Mouse (Mus musculus) lung, adult 2 months (tissue): ENCODE measurements around the gene Xkr8. TPM values are rescaled to one million over a fixed set of nuclear protein-coding genes. Genes with fewer than 3 reads are reported as not detected.
"Not testable (repeated sequence)": the region's sequence is repeated elsewhere in the genome, so short reads cannot be mapped to it uniquely, and the experiment has no call there.

Experiments used
- DNase-seq: peaks from one replicate; pipeline ENCODE4 v3.0.0; 2022
- H3K4me1 ChIP-seq: fragments of 200-500 bp; 2 replicates; pipeline ENCODE4 v1.6.1; 2011; ENCODE audit warnings: low read length; ENCODE audit not compliant: control insufficient read depth, insufficient read depth
- H3K4me3 ChIP-seq: fragments of 200-500 bp; replicated peaks from 2 replicates; pipeline ENCODE3; 2011; ENCODE audit warnings: low read depth, mild to moderate bottlenecking, control low read depth, low read length; ENCODE audit errors: extremely low read depth
- CTCF ChIP-seq: fragments of 200-500 bp; IDR thresholded peaks from 2 replicates; pipeline ENCODE4 v1.5.1; 2011; ENCODE audit warnings: mild to moderate bottlenecking, low read length, control low read depth; ENCODE audit not compliant: insufficient read depth
- POLR2A ChIP-seq: fragments of 200-500 bp; IDR thresholded peaks from 2 replicates; pipeline ENCODE4 v1.6.1; 2011; ENCODE audit warnings: low read depth, mild to moderate bottlenecking, control low read depth, low read length, borderline replicate concordance; ENCODE audit errors: extremely low read depth
- WGBS: fragments of 180-500 bp; shearing (Covaris S2); methylation state at CpG from one replicate; pipeline ENCODE4 v1.1.7; 2018; 5-methylcytosine and 5-hydroxymethylcytosine counted together
- polyA plus RNA-seq: library from polyadenylated mRNA; depleted of rRNA; stranded (reverse); fragments of >200 nt; gene quantifications from 2 replicates; pipeline ENCODE4 v1.2.3, GENCODE M21; 2012; rRNA removed

The Xkr8 gene
- 8.7 and 10.4 TPM in 2 replicates for polyA plus RNA-seq

DNA sequence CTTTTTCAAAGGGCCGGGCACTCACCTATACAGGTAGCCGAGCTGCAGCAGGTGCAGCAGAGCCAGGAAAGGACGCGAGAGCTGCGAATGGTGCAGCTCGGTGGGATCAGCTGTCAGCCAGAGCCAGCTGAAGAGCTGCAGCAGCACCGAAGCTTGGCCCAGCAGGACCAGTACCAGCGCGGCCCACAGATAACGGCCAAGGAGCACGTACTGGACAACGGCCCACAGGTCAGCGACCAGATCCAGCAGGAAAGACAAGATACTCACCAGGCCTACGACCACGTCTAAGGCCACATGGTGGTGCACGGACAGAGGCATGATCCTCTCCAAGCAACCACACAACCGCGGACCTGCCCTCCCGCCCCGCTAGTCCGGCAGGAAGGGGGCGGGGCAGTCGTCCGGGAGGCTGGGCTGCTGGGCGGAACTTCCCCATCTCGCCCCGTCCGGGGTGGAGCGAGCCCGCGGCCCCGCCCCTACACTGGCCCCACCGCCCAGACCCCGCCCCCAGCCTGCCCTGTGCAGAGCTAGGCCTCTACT lies at the start of gene Xkr8:
Xkr8 (minus strand) TSS at position 399 of the 537 bp plus-strand sequence.
- WGBS = under 1% methylated on average over 34 of the region's 34 CpGs
- TF ChIP-seq POLR2A (peak; percentile 75; the same call in 1 of the 2 replicates), CTCF (peak; percentile 29; the same call in 1 of the 2 replicates)
- H3K4me3 ChIP-seq = peak within 1 kb of the TSS; percentile 89
- no peaks in the 10 kb centered on the region for H3K4me1 ChIP-seq
- peak; percentile 89 for DNase-seq

DNA sequence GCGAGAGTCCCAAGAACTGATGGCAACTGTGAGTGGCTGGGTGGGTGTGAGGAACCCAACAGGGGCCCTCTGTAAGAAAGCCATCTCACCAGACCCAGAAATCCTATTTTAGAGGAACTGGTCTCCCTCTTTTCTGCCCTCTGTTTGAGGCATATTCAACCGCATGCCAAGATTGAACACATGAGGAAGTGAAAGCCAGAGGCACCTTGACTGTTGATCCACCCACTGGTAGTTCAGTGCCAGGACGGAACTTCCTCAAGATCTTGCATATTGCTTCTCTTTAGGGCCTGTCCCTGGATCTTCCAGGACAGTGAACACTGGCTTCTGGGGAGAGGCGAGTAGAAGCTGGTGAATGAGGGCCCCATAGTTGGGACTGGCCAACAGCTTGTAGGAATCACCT lies 47.9 kb upstream of the Xkr8 start:
- no peak for TF ChIP-seq POLR2A
- no peak for TF ChIP-seq CTCF
- no peak for DNase-seq
- WGBS = 77% methylated on average over 4 of the region's 4 CpGs
- Histone ChIP-seq H3K4me3 (no peak overlapping the region), H3K4me1 (no peaks in the 10 kb centered on the region)

DNA sequence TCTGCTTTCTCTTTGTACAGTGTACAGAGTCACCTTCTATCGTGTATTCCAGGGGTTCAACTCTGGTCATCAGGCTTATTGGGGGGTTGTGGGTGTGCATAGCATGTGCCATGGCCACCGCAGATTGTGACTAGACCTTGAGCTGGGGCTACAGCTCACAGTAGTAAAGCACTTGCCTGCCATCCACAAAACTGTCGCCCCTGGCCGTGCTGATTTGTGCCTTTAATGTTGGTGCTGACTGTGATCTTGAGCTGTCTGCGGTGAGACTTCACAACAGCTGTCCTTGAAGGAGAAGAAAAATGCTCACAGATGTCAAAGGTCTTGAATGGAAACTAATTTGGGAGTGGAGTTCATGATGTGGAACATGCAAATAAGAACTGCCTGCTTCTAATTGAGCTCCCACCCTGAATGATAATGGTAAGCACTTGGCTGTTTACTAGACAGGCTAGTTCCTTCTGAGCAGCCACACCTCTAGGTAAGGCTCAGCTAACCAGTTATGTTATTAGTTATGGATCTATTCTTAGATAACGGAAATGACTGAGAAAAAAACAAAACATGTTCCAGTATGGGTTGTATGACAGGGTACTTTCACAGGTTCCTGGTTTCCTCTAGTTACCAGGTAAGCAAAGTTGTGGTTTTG lies 46.3 kb upstream of the Xkr8 start:
- no peak overlapping the region for H3K4me3 ChIP-seq
- WGBS = 92% methylated on average over 6 of the region's 6 CpGs
- no peaks in the 10 kb centered on the region for H3K4me1 ChIP-seq
- no peak for DNase-seq
- TF ChIP-seq POLR2A = no peak
- no peak for TF ChIP-seq CTCF

DNA sequence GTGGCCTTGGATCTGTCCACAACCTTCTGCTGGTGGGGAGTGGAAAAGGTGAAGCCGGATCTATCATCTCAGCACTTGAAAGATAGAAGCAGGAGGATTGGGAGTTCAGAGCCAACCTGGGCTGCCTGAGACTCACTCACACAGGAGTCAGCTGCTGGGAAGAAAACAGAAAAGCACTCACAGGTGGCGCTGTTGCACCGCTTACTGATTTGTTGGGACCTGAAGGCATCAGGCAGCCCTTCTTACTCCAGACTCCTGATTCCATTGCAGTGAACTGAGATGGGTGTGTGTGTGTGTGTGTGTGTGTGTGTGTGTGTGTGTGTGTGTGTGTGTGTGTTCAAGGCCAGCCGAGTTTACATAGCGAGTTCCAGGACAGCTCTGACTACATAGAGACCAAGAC lies 44.4 kb upstream of the Xkr8 start:
- peak; percentile 63 for DNase-seq

DNA sequence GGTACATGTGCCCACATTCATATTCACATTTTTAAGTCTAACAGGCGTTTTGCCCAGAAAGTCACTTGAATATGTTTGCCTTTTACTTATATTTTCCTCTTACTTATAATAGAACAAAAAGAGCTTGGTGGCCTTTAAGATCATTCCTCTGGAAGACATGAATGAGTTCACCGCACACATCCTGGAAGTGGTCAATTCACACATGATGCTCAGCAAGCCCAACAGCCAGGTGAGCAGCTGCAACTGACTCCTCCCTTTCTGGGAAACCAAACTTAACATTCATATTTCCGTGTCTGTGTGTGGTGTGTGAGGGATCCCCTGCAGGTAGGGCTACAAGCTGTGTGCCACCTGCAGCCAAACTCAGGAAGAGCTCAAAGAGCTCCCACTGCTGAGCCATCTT lies 42.6 kb upstream of the Xkr8 start:
- Histone ChIP-seq H3K4me1 (no peaks in the 10 kb centered on the region), H3K4me3 (no peak overlapping the region)
- TF ChIP-seq CTCF (no peak), POLR2A (no peak)
- 79% methylated on average over 3 of the region's 3 CpGs for WGBS
- DNase-seq = no peak

More for the DNA sequence above, 44.4 kb upstream of the Xkr8 start:
- Histone ChIP-seq H3K4me3 (no peak overlapping the region), H3K4me1 (no peaks in the 10 kb centered on the region)
- TF ChIP-seq POLR2A = no peak
- TF ChIP-seq CTCF = peak; percentile 72
- WGBS = 81% methylated on average over 5 of the region's 5 CpGs

DNA sequence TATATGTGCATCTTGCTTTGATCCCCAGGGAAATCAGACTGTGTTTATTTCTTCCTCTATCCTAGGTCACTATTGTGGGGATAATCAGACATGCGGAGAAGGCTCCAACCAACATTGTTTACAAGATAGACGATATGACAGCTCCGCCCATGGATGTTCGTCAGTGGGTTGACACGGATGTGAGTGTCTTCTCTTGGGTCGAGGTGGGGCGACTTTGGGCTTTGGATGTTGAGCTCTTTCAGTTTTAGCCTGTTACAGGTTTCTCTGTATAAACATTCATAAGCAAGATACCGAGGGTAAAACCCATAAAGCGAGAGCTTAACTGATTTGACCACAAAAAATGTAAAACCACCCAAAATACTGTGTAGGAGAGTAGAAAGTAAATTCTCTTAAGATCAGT lies 39.4 kb upstream of the Xkr8 start:
- Histone ChIP-seq H3K4me1 (no peaks in the 10 kb centered on the region), H3K4me3 (no peak overlapping the region)
- no peak for DNase-seq
- WGBS = 65% methylated on average over 9 of the region's 9 CpGs
- TF ChIP-seq POLR2A (no peak), CTCF (no peak)

DNA sequence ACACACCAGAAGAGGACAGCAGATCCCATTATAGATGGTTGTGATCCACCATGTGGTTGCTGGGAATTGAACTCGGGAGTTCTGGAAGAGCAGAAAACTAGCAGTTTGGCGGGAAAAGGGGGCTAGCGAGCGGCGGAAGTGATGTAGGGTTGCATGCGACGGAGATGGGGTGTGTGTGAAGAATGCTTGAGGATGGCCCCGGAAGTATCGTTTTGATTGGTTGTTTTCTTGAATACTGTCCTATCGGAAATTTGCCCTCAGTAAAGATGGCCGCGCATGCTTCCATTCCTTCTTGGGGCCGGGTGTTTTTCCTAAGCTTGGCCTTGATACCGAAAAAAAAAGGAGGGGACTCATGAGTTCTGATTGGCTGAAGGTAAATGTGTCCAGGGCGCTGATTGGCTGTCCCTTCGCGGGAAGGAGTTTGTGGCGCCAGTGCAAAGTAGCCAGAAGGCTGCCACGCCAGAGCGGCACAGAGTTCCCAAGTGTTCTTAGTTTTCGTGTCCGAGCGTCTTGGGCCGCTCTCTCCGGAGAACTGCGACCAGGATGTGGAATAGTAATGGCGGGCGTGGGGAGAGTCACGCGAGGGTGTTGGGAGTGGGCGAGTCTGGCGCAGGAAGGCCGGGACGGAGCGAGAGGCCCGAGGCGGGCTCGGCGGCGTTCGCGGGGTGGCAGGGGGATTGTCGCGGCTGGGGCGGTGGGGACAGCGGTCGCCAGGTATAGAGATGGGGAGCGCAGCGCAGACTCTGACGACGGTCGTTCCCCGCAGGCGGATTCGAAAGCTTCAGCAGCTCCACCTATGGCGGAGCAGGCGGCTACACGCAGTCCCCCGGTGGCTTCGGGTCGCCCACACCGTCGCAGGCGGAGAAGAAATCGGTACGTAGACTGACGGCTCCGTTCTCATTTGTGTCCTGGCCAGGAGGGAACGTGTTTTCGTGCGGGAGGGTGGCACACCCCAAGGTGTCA lies 35.8 kb upstream of the Xkr8 start, which contains the start of gene Rpa2:
Rpa2 (plus strand) TSS at position 419 of the 963 bp plus-strand sequence.
- H3K4me1 ChIP-seq = no peaks in the 10 kb centered on the region
- peak within 1 kb of the TSS; percentile 87 for H3K4me3 ChIP-seq
- WGBS = under 1% methylated on average over 71 of the region's 71 CpGs
- DNase-seq = peak; percentile 97
- TF ChIP-seq CTCF (no peak), POLR2A (peak; percentile 50; the same call in 1 of the 2 replicates)

DNA sequence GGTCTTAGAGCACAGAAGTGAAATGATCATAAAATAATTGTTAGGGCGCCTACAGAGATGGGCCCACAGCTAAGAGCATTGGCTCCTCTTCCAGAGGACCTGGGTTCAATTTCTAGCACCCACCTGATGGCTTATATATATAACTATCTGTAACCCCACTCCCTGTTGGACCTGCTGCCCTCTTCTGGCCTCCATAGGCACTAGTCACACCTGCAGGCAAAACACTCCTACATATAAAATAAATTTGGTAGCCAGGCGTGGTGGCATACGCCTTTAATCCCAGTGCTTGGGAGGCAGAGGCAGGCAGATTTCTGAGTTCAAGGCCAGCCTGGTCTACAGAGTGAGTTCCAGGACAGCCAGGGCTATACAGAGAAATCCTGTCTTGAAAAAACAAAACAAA lies 30.8 kb upstream of the Xkr8 start:
- not testable (repeated sequence) for DNase-seq, H3K4me3 ChIP-seq, H3K4me1 ChIP-seq
- WGBS = 91% methylated on average over 3 of the region's 3 CpGs

DNA sequence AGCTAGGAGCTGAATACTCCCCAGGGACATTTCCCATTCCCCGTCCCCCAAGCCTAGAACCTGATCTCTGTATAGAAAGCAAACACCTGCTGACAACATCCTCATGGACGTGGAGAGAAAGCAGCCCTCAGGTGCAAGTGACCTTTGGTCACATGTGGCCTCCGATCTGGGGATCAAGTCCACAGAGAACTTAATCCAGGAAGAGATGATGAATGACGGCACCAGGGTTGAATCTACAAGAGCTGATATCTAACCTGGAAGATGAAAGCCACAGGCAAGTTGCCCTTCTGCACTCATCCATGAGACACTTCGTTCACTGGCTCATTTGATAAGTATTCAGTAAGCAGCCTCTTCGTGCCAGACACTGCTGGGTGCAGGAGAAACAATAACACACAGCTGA lies 30.3 kb upstream of the Xkr8 start:
- TF ChIP-seq POLR2A (no peak), CTCF (no peak)
- WGBS = 66% methylated on average over 6 of the region's 6 CpGs
- H3K4me3 ChIP-seq = no peak overlapping the region
- no peak for DNase-seq
- no peaks in the 10 kb centered on the region for H3K4me1 ChIP-seq

DNA sequence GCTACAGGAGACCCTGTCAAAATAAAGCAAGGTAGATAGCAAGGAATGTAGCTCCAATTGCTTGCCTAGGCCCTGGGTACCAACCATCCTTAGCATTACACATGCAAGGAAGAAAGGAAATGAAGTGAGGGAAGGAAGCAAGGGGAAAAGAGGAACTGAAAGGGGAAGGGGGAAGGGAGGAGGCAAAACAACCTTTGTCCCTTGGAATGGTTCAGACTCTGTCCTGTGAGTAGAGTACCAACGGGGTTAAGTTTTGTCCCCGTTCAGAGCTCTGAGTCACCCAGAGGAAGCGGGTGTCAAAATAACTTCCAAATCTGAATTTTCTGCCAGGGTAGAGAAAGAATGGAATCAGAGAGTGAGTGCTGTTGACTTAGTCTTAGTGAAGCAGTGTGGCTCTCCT lies 27.9 kb upstream of the Xkr8 start:
- WGBS = 30% methylated on average over 3 of the region's 3 CpGs
- no peak overlapping the region for H3K4me3 ChIP-seq
- TF ChIP-seq POLR2A (no peak), CTCF (no peak)
- DNase-seq = no peak
- no peaks in the 10 kb centered on the region for H3K4me1 ChIP-seq
